Mouse (Mus musculus) liver, embryonic 14.5 days (tissue): ENCODE data around the gene Dimt1.

Experiments
- CTCF ChIP-seq: IDR thresholded peaks from 2 replicates; pipeline ENCODE4 v1.5.1; 2016; ENCODE audit warnings: antibody characterized with exemption, low read depth, control low read depth
- EP300 ChIP-seq: IDR thresholded peaks from 2 replicates; pipeline ENCODE4 v1.6.1; 2016; ENCODE audit warnings: antibody characterized with exemption, low read depth

DNA sequence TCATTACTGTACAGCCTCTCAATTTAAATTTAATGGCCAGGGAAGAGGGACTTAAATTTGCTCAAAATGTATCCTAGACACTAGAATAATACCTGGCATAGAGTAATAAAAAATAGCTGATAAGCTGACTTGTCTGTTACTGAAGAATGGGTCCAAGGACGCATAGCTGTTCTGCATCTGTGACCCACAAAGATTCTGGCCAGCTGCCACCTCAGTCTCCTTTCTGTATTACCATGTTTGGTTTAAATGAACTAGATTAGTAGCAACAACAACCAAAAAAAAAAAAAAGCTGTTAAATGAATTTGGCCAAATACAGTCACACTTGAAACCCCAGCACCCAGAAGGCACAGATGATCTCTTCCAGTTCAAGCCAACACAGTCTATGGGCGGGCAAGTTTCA lies 17.7 kb upstream of the Dimt1 start:
- TF ChIP-seq CTCF = no peak
- no peak for TF ChIP-seq EP300
